Mouse (Mus musculus) monocyte, adult 5-6 weeks (primary cell): ENCODE data around the gene Ttll5. TPM values are rescaled to one million over a fixed set of nuclear protein-coding genes. Genes with fewer than 3 reads are reported as not detected.

Experiments used
- ATAC-seq: fragments of 153-309, 156-312 bp; replicated peaks from 2 replicates; pipeline ENCODE4 v1.8.0; 2017; ENCODE audit warnings: mild to moderate bottlenecking; ENCODE audit not compliant: low TSS enrichment, insufficient number of reproducible peaks, severe bottlenecking, poor library complexity, low FRiP score
- total RNA-seq: library from RNA; stranded (forward); fragments of 200-1000, 200-491, 200-594 nt; gene quantifications from 3 replicates; pipeline ENCODE4 v1.2.3, GENCODE M21; 2017

The Ttll5 gene
- total RNA-seq, 1 experiment from 2014 or later, result 17.6 TPM

DNA sequence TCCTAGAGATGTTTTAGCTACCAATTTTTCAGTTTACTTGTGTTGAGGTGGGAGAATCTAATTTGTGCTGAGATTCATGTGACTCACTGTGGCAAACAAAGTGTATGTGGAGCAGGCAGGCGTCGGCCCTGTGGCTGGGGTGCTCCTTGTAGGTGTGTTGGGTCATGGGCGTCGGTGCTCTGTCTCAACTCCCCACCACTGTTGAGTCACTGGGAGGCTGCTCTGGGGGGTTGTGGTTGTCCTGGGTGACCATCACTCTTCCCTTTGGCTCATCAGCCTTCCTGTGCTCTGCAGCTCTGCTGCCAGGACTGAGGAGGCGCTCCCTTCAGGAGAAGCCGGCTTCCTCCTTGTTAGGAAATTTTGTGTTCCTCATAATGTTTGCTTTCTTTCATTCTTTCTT lies 79.5 kb downstream of the Ttll5 start:
- ATAC-seq, result no peak

DNA sequence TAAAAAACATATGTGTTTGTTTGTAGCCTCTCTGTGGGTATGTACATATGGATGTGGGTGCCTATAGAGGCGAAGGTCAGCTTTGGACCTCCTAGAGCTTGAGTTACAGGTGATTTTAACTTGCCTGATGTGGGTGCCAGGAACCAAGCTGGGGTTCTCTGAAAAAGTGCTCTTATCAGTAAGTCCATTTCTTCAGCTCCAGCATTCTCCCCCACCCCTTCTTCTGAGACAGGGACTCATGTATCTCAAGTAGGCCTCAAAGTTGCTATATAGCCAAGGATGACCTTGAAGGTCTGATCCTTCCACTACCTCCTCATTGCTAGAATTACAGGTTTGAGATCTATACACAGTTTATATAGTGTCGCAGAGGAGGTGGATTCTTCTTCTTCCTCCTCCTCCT lies 81.2 kb downstream of the Ttll5 start:
- no peak for ATAC-seq

DNA sequence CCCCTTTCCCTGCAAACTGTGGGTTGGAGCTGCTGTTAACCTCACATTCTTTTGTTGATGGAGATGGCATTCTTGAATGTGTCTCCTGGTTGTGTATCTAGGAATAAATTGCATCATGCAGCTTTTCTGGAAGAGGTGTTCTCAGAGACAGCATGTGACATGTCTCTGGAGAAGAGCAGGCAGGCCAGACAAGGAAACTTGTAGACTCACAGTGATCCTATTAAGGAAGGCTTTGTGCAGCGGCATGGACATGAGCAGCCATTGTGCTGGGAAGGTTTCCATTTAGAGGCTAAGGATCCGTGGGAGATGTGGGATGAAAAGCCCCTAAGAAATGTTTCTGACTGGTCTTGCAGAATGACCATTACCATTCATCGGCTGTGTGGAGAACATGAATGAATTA lies 83.4 kb downstream of the Ttll5 start:
- ATAC-seq, result no peak

DNA sequence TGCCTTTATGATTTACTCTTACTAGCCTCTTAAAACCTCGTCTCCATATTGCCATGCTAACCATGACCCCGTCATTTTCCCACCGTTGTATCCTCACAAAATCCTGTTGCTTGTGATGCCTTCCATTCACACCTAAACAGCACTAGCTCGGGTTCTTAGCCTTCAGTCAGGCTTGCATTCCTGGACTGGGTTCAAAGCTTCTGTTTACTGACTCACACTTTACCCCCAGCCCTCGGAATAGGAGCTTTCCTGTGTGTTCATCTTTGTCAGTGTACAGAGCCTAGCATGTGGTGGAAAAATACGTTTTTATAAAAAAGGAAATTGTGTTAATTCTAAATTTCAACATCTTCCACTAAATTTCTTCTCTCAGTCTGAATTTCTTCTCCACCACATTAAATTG lies 86.4 kb downstream of the Ttll5 start:
- no peak for ATAC-seq

DNA sequence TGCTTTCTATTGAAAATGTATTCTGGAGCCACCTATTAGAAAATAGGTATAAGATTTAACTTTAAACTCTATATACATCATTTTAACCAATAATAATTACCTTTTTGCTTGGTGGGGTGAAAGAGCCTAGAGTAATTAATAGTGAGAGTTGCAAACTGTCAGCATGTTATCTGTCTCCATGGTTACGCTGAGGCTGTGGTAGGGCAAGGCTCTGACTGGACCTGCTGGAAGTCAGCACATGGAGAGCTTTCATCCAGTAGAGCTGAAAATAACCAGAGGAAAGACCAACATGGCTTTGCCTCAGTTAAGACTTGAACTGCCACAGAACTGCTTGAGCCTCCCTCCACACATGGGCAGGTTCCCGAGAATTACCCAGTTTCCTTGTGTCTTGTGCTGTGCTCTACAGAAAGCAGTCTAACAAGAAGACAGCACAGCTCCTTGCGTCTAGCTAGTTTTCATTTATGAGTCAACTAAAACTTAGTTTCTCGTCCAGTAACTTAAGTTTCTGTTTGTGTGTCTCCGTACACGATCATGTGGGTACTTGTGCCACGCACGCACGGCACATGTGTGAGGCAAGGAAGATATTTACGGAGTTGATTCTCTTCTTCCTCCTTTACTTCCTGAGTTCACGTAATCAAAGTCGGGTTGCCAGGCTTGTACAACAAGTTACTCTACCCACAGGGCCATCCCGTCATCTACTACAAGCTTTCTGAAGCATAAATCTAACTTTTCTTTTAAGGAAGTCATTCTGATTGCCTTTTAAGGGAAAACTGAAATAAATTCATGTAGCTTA lies 88.4 kb downstream of the Ttll5 start:
- ATAC-seq, result no peak

DNA sequence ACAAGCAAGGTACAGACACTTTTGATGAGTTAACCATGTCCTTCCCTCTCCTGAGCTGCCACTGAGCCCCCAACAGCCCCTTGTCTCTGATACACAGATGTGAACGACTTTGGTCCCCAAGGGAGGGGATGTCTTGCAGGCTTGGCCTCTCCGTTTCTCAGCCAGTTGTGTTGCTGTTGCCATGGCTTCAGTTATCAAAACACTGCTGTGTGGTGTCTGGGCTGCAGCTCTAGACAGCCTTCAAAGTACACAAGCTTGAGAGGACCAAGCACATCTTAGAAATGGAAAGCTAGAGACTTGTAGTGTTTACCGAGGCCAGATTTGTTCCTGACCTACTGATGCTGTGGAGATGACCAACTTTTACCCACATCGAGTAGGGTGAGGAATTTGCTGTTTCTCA lies 102.4 kb downstream of the Ttll5 start:
- ATAC-seq, result no peak

DNA sequence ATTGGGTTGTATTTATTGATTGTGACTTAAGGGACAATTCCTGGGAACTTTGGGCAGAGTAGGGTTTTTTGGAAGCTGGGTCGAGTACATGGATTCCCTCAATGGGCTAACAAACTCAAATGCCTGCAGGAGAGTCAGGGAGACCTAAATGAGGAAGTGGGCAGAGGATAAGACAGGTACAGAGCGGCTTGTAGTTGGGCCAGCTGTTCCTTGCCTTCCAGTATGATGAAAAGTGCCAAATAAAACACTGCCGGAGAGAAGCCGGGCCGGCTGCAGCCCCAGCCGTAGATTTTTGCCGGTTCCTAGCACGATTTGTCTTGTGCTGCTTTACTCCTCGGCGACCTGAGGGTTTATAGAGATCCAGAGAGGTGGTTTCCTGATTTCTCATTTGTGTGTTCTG lies 104.1 kb downstream of the Ttll5 start:
- no peak for ATAC-seq

DNA sequence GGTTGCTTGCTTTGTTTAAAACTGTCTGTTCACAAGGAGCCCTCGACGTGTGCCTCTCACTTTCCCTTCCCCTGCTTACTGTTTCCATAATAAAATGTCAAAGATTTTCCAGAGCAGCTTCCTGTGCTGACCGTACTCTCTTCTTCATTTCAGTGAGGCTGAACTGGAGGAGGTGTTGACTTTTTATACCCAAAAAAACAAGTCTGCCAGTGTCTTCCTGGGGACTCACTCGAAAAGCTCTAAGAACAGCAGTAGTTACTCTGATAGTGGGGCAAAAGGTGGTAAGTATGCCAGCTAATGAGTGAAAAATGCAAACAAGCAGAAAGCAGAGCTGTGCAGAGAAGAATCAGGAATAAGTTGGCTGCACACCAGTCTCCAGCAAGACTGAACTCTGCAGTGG lies 105.3 kb downstream of the Ttll5 start:
- no peak for ATAC-seq

DNA sequence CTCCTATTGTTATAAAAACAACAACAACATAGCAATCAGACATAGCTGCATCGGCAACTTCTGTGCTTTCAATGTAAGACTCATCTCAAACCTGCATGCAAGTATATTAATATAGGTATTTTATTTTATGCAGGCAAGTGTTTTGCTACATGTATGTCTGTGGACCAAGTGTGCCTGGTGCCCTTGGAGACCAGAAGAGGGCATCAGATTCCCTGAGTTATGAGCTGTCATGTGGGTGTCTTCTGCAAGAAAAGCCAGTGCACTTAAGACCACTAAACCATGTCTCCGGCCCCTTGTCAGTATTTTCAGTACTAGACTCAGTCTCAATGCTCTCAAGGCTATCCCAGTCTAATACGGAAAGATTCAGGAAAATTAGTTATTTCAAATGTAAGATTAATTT lies 106.3 kb downstream of the Ttll5 start:
- no peak for ATAC-seq

DNA sequence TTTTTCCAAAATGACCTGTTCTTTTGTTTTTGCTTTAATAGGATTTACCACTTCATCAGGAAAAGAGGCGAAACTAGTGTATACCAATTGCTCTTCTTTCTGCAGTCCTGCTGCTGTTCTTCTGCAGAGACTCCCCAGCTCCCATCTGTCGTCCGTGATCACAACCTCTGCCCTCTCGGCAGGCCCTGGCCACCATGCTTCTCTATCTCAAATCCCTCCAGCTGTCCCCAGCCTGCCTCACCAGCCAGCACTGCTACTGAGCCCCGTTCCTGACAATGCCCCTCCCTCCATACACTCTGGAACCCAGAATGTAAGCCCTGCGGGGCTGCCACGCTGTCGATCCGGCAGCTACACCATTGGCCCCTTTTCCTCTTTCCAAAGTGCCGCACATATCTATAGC lies 108.8 kb downstream of the Ttll5 start:
- ATAC-seq, result no peak

DNA sequence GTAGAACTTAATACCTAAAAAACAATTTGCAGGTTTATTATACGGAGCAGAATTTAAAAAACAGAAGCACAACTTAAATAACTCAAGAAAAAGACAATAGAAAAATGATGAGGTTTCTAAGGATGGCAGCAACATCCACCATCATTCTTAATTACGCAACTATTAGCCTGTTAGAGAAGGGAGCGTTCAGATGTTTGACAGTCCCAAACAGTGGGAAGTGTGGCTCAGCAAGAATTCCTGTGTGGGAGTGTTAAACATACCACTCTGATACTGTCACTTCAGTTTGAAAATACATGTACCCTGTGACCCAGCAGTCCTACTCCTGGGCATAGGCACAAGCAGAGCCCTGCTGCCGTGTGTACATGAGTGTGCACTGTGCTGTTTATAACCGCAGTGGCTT lies 112.9 kb downstream of the Ttll5 start:
- ATAC-seq, result no peak

DNA sequence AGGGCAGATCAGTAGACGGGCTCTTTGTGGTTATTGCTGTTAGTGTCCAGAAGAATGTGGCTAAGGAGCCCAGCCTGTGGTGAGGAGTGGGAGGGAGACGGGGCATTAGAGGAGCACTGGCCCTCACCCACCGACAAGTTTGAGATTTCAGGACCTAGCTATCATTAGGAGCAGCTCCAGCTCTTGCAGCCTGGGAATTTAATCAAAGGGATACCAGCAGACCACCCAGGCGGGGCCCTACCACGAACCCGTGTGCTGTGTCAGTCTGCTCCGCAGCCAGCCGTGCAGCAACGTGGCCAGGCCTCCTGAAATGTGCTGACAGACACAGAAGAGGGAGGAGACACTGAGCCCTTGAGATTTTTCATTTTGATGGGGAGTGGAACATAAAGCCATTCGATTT lies 119.0 kb downstream of the Ttll5 start:
- no peak for ATAC-seq

DNA sequence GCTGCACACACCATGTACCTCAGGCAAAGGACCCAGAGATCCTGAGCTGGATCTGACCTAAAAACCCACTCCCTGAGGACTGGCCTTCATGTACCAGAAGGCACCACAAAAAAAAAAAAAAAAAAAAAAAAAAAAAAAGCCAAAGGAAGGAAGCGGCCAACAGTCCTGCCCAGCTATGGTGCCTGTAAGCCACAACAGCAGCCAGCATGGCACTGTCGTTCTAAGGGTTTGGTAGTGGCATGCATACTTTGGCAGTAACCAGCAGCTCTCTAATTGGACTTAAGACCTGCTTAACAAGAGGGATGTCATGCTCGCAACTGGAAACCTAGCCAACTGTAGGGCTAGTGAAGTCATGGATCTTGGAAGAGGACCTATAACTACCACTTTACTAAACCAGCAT lies 120.0 kb downstream of the Ttll5 start:
- ATAC-seq, result no peak

DNA sequence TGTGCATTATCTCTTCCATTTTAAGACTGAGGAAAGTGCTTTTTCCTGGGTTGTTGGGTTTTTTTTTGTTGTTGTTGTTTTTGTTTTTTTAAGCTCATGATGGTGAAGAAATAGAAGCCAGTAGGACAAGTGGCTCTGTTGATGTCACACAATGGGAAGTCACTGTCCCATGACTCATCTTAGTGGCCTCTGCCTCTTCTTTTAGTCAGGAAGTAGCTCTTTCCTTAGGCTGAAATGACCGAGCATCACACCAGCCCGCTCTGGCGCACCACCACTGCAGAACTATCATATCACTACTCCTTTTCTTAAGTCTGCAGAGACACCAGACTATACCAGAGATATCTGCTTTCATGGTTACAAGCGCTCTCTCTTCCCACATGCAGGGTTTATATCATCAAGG lies 122.7 kb downstream of the Ttll5 start:
- ATAC-seq, result no peak

DNA sequence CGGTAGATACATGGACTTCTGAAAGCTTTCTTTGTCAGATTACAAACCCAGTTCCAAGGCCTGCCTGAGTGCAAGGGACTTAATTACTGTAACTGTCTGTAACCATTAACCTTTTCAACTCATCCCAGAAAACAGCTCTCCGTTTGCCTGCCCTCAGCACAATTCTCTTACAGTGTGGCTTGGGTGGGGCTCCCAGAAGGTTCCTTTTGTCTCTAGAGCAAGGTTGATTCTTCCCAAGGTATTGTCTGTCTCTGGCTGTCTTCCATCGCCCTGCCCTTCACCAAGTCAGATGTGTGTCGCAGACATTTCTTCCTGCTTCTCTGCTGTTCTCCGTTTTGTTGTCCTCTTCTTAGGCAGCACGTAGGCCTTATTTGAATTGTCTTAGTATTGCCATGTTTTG lies 125.2 kb downstream of the Ttll5 start:
- ATAC-seq, result no peak

DNA sequence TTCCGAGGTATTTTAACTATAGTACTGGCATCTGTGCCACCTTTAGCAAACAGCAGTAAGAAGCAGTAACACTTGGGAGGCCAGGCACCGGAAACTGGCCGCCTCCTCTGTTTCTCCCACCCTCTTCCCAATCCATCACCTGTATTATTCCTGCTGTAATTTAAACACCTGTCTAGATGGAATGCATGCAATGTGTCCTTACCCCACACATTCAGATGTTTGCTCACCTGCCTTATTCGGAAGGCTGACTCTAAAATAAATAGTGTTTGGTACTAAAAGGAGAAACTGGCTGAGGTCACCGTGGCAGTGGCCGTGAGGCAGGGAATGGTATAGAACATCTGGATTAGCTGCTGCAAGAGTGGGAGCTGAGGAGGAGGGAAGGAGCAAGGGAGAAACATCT lies 125.9 kb downstream of the Ttll5 start:
- no peak for ATAC-seq

DNA sequence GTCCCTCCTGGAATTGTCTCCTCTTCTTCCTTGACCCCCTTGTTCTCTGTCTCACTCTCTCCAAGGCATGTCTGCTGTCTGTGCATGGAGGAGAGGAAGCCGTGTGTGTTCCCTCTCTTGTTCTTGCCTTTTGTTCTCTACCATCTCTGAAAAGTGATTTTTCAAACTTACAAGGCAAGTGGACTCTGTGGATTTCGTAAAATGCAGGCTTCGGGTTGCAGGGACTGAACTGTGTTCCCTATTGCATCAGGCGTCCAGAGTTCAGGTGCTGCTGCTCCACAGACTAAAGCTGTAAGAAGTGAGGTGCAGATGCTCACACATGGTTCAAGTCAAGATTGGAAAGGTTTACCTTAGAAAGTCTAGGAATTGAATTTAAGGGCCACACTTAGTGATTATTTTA lies 126.6 kb downstream of the Ttll5 start:
- ATAC-seq, result no peak

DNA sequence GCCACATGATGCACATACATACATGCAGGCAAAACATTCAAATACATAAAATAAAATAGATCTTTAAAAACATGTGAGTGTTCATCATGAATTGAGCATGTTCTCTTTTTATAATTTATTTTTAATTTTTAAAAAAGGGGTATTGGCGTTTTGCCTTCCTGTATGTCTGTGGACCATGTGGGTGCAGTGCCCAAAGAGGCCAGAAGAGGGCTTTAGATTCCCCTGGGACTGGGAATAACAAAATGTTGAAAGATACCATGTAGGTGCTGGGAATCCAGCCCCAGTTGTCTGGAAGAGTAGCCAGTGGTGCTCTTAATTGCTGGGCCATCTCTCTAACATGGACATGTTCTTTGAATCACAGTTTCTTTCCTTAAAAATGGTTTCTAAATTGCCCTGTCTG lies 127.4 kb downstream of the Ttll5 start:
- no peak for ATAC-seq

DNA sequence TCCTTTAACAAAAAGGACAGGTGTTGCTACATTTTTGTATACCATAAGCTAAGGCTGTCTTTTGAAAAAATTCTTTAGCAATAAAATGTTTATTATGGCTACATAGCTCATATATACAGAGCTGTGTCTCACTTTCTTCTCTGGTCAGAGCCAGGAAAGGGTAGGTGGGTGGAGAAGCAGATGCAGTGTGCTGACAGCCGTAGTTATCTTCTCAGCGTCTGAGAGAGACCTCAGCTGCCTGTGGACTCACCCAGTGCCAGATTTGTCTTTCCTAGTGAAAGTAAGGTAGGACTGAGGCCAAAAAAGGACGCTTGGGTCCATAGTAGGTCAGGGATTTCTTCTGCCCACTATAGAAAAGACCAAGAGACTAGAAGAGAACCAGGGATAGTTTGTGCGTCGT lies 127.9 kb downstream of the Ttll5 start:
- ATAC-seq, result no peak

DNA sequence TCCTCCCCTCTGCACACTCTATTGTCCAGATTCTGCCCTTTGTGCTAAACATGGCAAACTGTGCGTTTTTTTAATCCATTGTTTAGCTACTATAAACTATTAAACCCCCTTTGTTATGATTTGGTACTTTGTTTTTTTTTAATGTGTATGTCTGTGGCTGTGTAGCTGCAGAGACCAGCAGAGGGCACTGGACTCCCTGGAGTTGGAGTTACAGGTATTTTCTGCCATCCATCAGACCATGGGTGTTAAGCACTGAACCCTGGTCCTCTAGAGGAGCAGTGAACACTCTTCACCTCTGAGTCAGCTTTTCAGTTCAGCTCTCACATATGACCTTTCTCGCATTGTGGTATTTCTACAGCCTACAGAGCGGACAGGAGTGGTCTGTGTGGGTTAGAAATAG lies 129.7 kb downstream of the Ttll5 start:
- no peak for ATAC-seq

DNA sequence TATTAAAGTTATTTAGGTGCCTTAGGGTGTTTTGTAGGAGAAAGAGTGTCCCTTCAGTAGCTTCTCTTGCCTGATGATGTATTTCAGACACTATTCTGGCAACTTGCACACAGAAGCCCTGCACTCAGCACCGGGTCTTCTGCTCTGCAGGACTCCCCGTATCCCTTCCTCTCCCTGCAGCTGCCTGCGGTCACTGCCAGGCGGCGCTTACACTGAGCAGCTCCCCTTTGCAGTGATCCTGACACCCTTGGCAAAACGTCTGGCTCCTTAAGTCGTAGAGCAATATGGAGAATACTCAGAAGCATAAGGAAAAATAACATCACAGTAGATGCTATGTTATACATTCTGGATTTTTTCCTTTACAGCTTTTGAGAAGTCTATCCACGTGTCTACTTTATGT lies 130.6 kb downstream of the Ttll5 start:
- no peak for ATAC-seq
